In the genomic region with DNA sequence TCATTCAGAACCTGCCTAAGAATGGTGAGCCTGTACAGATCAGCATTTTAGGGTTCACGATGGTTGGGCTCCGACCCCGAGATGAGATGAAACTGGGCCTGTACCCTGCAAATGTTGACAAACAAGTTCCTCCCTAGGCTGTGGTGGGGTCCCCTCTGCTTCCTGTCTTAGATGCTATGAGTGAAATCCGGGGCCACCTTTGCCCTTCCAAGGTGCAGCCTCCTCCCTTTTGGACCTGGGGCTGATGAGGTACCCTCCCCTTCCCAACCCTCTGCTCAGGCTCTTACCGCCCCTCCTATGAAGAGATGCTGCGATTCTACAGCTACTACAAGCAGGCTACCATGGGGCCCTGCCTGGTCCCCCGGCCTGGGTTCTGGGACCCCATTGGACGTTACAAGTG, we compare ENCODE assay signal across 9 mouse cellular contexts. TPM values are rescaled to one million over a fixed set of nuclear protein-coding genes. Genes with fewer than 3 reads are reported as not detected.
DNase-seq lines count a peak whose midpoint lies in the region; ATAC-seq and TF ChIP-seq lines count a peak whose summit lies in the region.
"Had no signal": no experiment of that assay in that cellular context is flagged by ENCODE, and none has a peak within 500 bp of the region (broad histone marks: within the 10 kb centered on the region; RNA-seq: fewer than 3 reads in every experiment).

No protein-coding gene starts in this region.

- no peak overlapping the region for H3K27ac ChIP-seq in heart, embryonic 10.5 days
- peak overlapping the region; percentile 7; the same call in 1 of the 2 replicates for H3K27ac ChIP-seq in MEL (ENCODE audit: control insufficient read depth, low read depth, low read length)
- no peak overlapping the region for H3K27ac ChIP-seq in hindbrain, embryonic 12.5 days
- H3K27ac ChIP-seq in liver, embryonic 13.5 days, result peak overlapping the region; percentile 97

- no peaks in the 10 kb centered on the region for H3K9me3 ChIP-seq in heart, embryonic 10.5 days
- no peaks in the 10 kb centered on the region for H3K9me3 ChIP-seq in MEL (replicated peaks; ENCODE audit: insufficient read depth, low read length)
- no peaks in the 10 kb centered on the region for H3K9me3 ChIP-seq in hindbrain, embryonic 12.5 days (replicated peaks)
- no peaks in the 10 kb centered on the region for H3K9me3 ChIP-seq in liver, embryonic 13.5 days (replicated peaks)

- no peak for TF ChIP-seq CTCF in MEL (IDR thresholded peaks at IDR 0.05 in 2 of 3, conservative IDR thresholded peaks at IDR 0.05 in 1 of 3; ENCODE audit: control insufficient read depth in 1 of 3, insufficient read depth in 1 of 3, low read depth in 2 of 3, low read length in 3 of 3, poor library complexity in 1 of 3, severe bottlenecking in 1 of 3)

- no peak for DNase-seq in heart, embryonic 10.5 days (ENCODE audit: low spot score)
- no peak for DNase-seq in heart, postnatal 25 days (ENCODE audit: low spot score)
- DNase-seq in MEL (ENCODE audit: low read depth, low spot score), result peak; percentile 66
- DNase-seq in liver, embryonic 13.5 days, result no peak
- no peak for DNase-seq in right cerebral cortex, postnatal 14 days
- DNase-seq in gastrocnemius, postnatal 14 days, result no peak

- peak overlapping the region; percentile 64 for H3K4me3 ChIP-seq in heart, embryonic 10.5 days
- peak overlapping the region; percentile 59 to 67 for H3K4me3 ChIP-seq in MEL (ENCODE audit: control insufficient read depth in 1 of 2, insufficient read depth in 1 of 2, low read depth in 2 of 2, low read length in 2 of 2)
- H3K4me3 ChIP-seq in hindbrain, embryonic 12.5 days, result peak overlapping the region; percentile 40; the same call in 1 of the 2 replicates
- peak overlapping the region; percentile 78 for H3K4me3 ChIP-seq in liver, embryonic 13.5 days (replicated peaks)

- peaks cover 51% of the 10 kb centered on the region for H3K27me3 ChIP-seq in heart, embryonic 10.5 days (ENCODE audit: insufficient read depth, poor library complexity, severe bottlenecking)
- no peaks in the 10 kb centered on the region for H3K27me3 ChIP-seq in MEL (ENCODE audit: control insufficient read depth in 1 of 2, insufficient read depth in 2 of 2, low read length in 2 of 2)
- H3K27me3 ChIP-seq in hindbrain, embryonic 12.5 days, result peaks cover 50% of the 10 kb centered on the region
- H3K27me3 ChIP-seq in liver, embryonic 13.5 days, result peaks cover 38% of the 10 kb centered on the region
- H3K27me3 ChIP-seq: Patski had no signal

- peak overlapping the region; percentile 75; the same call in 1 of the 2 replicates for H3K4me2 ChIP-seq in hindbrain, embryonic 12.5 days (replicated peaks)
- peak overlapping the region; percentile 93 for H3K4me2 ChIP-seq in liver, embryonic 13.5 days

- intact Hi-C loops in heart, postnatal 25 days (cut with DNase I), result loop anchor here (1.0 kb wide), 1 partner anchor 55 kb away; no protein-coding TSS in a partner anchor
- intact Hi-C loops in gastrocnemius, postnatal 14 days (cut with DNase I; ENCODE audit: low total_unique reads), result loop anchor here (5.0 kb wide), 1 partner anchor 54 kb away; no protein-coding TSS in a partner anchor

- TF ChIP-seq POLR2A in MEL (IDR thresholded peaks at IDR 0.05; ENCODE audit: control insufficient read depth in 1 of 2, insufficient read depth in 1 of 2, low read depth in 1 of 2, low read length in 2 of 2, poor library complexity in 1 of 2), result no peak

- peaks cover 54% of the 10 kb centered on the region for H3K4me1 ChIP-seq in heart, embryonic 10.5 days
- H3K4me1 ChIP-seq in MEL (ENCODE audit: control insufficient read depth in 1 of 2, insufficient read depth in 2 of 2, low read length in 2 of 2), result peaks cover 9 to 20% of the 10 kb centered on the region in 2 experiments
- peaks cover 24% of the 10 kb centered on the region for H3K4me1 ChIP-seq in hindbrain, embryonic 12.5 days
- peaks cover 62% of the 10 kb centered on the region for H3K4me1 ChIP-seq in liver, embryonic 13.5 days (replicated peaks)

- no peak for ATAC-seq in hindbrain, embryonic 12.5 days (ENCODE audit: low FRiP score)
- ATAC-seq in liver, embryonic 13.5 days (ENCODE audit: low read depth), result no peak
- ATAC-seq in megakaryocyte-erythroid progenitor cell, adult 5-6 weeks (replicated peaks; ENCODE audit: low FRiP score, low TSS enrichment, poor library complexity, severe bottlenecking), result no peak

- TF ChIP-seq RAD21 in MEL (IDR thresholded peaks at IDR 0.05; ENCODE audit: low read depth, low read length), result no peak

- H3K36me3 ChIP-seq in heart, embryonic 10.5 days, result no peaks in the 10 kb centered on the region
- H3K36me3 ChIP-seq in MEL (ENCODE audit: control insufficient read depth in 1 of 2, insufficient read depth in 2 of 2, low read length in 2 of 2), result peaks cover 0 to 9% of the 10 kb centered on the region in 2 experiments; a peak in 2 of 4 replicates
- H3K36me3 ChIP-seq in hindbrain, embryonic 12.5 days, result no peaks in the 10 kb centered on the region
- peaks cover 33% of the 10 kb centered on the region for H3K36me3 ChIP-seq in liver, embryonic 13.5 days

- H3K79me2 ChIP-seq in MEL (ENCODE audit: control insufficient read depth, insufficient read depth, low read length, poor library complexity), result no peaks in the 10 kb centered on the region; the same call in 1 of the 2 replicates

- peak overlapping the region; percentile 62 for H3K9ac ChIP-seq in MEL (ENCODE audit: control insufficient read depth, low read depth, low read length, poor library complexity, severe bottlenecking)
- no peak overlapping the region for H3K9ac ChIP-seq in hindbrain, embryonic 12.5 days
- H3K9ac ChIP-seq in liver, embryonic 13.5 days, result peak overlapping the region; percentile 91

- 45% methylated on average over 8 of the region's 8 CpGs for WGBS in heart, embryonic 10.5 days
- 59% methylated on average over 8 of the region's 8 CpGs for WGBS in hindbrain, embryonic 12.5 days
- 41% methylated on average over 8 of the region's 8 CpGs for WGBS in liver, embryonic 13.5 days (ENCODE audit: insufficient replicate concordance)

- TF ChIP-seq EP300 in MEL (IDR thresholded peaks at IDR 0.05; ENCODE audit: low read depth in 1 of 2, low read length in 2 of 2), result no peak

TF ChIP-seq in MEL, 35 proteins besides CTCF, POLR2A, EP300 and RAD21 (continues in another document):
- no peak for TF ChIP-seq SIN3A (IDR thresholded peaks at IDR 0.05; ENCODE audit: low read length)
- TF ChIP-seq KAT2A (conservative IDR thresholded peaks at IDR 0.05; ENCODE audit: low read depth, low read length), result no peak
- TF ChIP-seq TAL1 (IDR thresholded peaks at IDR 0.05; ENCODE audit: low read length), result no peak
- no peak for TF ChIP-seq NELFE (IDR thresholded peaks at IDR 0.05; ENCODE audit: low read depth, low read length)

RNA-seq across cellular contexts. Expression of a gene that starts 2.1 kb away (rescaled TPM):
- polyA plus RNA-seq in heart, embryonic 10.5 days (2016; fragmentation: Nextera tagmentation; extraction: Ambion mirVana), result 9.8 and 10.2 TPM in 2 replicates
- 10 to 100 TPM; 36.7 to 39.0 TPM for total RNA-seq in heart, postnatal 25 days (2021)
- total RNA-seq in MEL (2012; rRNA removed), result 15.2 and 16.6 TPM in 2 replicates
- 10 to 100 TPM in 1 of 2 experiments, not detected in 1; 18.3 TPM for polyA plus RNA-seq in MEL (2012; ENCODE audit: insufficient read depth in 1 of 2, insufficient read length in 2 of 2, low read depth in 1 of 2, low replicate concordance in 2 of 2, missing spikeins in 1 of 2)
- polyA plus RNA-seq in hindbrain, embryonic 12.5 days (2016; fragmentation: Nextera tagmentation; extraction: Ambion mirVana), result 7.0 and 8.3 TPM in 2 replicates
- polyA plus RNA-seq in liver, embryonic 13.5 days (2015; fragmentation: Nextera tagmentation; extraction: Ambion mirVana), result 60.4 and 62.2 TPM in 2 replicates
- 6.8 and 15.5 TPM in 2 replicates for total RNA-seq in megakaryocyte-erythroid progenitor cell, adult 5-6 weeks (2014; fragmentation: Nextera tagmentation)
- 10.8 and 11.4 TPM in 2 replicates for total RNA-seq in megakaryocyte-erythroid progenitor cell, adult 5-6 weeks (2017)
- 10 to 100 TPM; 30.0 to 35.7 TPM for total RNA-seq in gastrocnemius, postnatal 14 days (2021)

RNA-seq across cellular contexts. Expression of a gene that starts 2.2 kb away (rescaled TPM):
- polyA plus RNA-seq in heart, embryonic 10.5 days (2016; fragmentation: Nextera tagmentation; extraction: Ambion mirVana), result 3.6 and 4.8 TPM in 2 replicates
- total RNA-seq in heart, postnatal 25 days (2021), result 10 to 100 TPM; 14.7 to 16.3 TPM
- 1.7 and 2.0 TPM in 2 replicates for total RNA-seq in MEL (2012; rRNA removed)
- polyA plus RNA-seq in MEL (2012; ENCODE audit: insufficient read depth in 1 of 2, insufficient read length in 2 of 2, low read depth in 1 of 2, low replicate concordance in 2 of 2, missing spikeins in 1 of 2), result 1 to 10 TPM in 1 of 2 experiments, not detected in 1; 2.6 TPM
- 1.6 and 1.7 TPM in 2 replicates for polyA plus RNA-seq in hindbrain, embryonic 12.5 days (2016; fragmentation: Nextera tagmentation; extraction: Ambion mirVana)
- 0.28 and 0.50 TPM in 2 replicates for polyA plus RNA-seq in liver, embryonic 13.5 days (2015; fragmentation: Nextera tagmentation; extraction: Ambion mirVana)
- not detected in 2 replicates for total RNA-seq in megakaryocyte-erythroid progenitor cell, adult 5-6 weeks (2014; fragmentation: Nextera tagmentation)
- total RNA-seq in megakaryocyte-erythroid progenitor cell, adult 5-6 weeks (2017), result not detected in 2 replicates
- total RNA-seq in gastrocnemius, postnatal 14 days (2021), result 1 to 10 TPM; 4.5 TPM

RNA-seq across cellular contexts. Expression of a gene that starts 12.4 kb away (rescaled TPM):
- polyA plus RNA-seq in heart, embryonic 10.5 days (2016; fragmentation: Nextera tagmentation; extraction: Ambion mirVana), result 1.8 and 2.8 TPM in 2 replicates
- 10 to 100 TPM; 17.5 to 18.8 TPM for total RNA-seq in heart, postnatal 25 days (2021)
- total RNA-seq in MEL (2012; rRNA removed), result 17.3 and 18.4 TPM in 2 replicates
- polyA plus RNA-seq in MEL (2012; ENCODE audit: insufficient read depth in 1 of 2, insufficient read length in 2 of 2, low read depth in 1 of 2, low replicate concordance in 2 of 2, missing spikeins in 1 of 2), result 10 to 100 TPM in 1 of 2 experiments, not detected in 1; 25.4 TPM
- 3.8 and 4.0 TPM in 2 replicates for polyA plus RNA-seq in hindbrain, embryonic 12.5 days (2016; fragmentation: Nextera tagmentation; extraction: Ambion mirVana)
- polyA plus RNA-seq in liver, embryonic 13.5 days (2015; fragmentation: Nextera tagmentation; extraction: Ambion mirVana), result 2.6 and 3.0 TPM in 2 replicates
- total RNA-seq in megakaryocyte-erythroid progenitor cell, adult 5-6 weeks (2014; fragmentation: Nextera tagmentation), result 10.5 and 15.5 TPM in 2 replicates
- 22.8 and 32.0 TPM in 2 replicates for total RNA-seq in megakaryocyte-erythroid progenitor cell, adult 5-6 weeks (2017)
- 10 to 100 TPM; 20.7 to 21.5 TPM for total RNA-seq in gastrocnemius, postnatal 14 days (2021)

RNA-seq across cellular contexts. Expression of a gene that starts 28.6 kb away (rescaled TPM):
- 6.5 and 7.9 TPM in 2 replicates for polyA plus RNA-seq in heart, embryonic 10.5 days (2016; fragmentation: Nextera tagmentation; extraction: Ambion mirVana)
- total RNA-seq in heart, postnatal 25 days (2021), result 1 to 10 TPM; 1.3 to 2.3 TPM
- total RNA-seq in MEL (2012; rRNA removed), result 12.3 and 17.2 TPM in 2 replicates
- polyA plus RNA-seq in MEL (2012; ENCODE audit: insufficient read depth in 1 of 2, insufficient read length in 2 of 2, low read depth in 1 of 2, low replicate concordance in 2 of 2, missing spikeins in 1 of 2), result 10 to 100 TPM in 1 of 2 experiments, not detected in 1; 12.5 TPM
- polyA plus RNA-seq in hindbrain, embryonic 12.5 days (2016; fragmentation: Nextera tagmentation; extraction: Ambion mirVana), result 12.0 and 12.9 TPM in 2 replicates
- polyA plus RNA-seq in liver, embryonic 13.5 days (2015; fragmentation: Nextera tagmentation; extraction: Ambion mirVana), result 6.3 and 7.7 TPM in 2 replicates
- total RNA-seq in megakaryocyte-erythroid progenitor cell, adult 5-6 weeks (2014; fragmentation: Nextera tagmentation), result 4.1 and 12.1 TPM in 2 replicates
- total RNA-seq in megakaryocyte-erythroid progenitor cell, adult 5-6 weeks (2017), result 1.6 and 7.8 TPM in 2 replicates
- 1 to 10 TPM; 2.7 to 3.8 TPM for total RNA-seq in gastrocnemius, postnatal 14 days (2021)

Comparison
In these comparisons a context has a peak if more than half of its experiments do, and no peak if none do; other contexts are left out.
1. H3K27ac ChIP-seq: peak in MEL (single experiment) and liver, embryonic 13.5 days (single experiment); none in heart, embryonic 10.5 days (single experiment) and hindbrain, embryonic 12.5 days (single experiment).
2. Peak in every context shown above with its lines, with median percentiles within 50 percentile points of each other: H3K4me3 ChIP-seq.